Mouse (Mus musculus) liver, embryonic 12.5 days (tissue): Measurements from ENCODE around the gene Tubb5. TPM values are rescaled to one million over a fixed set of nuclear protein-coding genes. Genes with fewer than 3 reads are reported as not detected.

Experiments
- ATAC-seq: fragments of 200-750 bp; cut with Nextera tagmentation; 2 replicates; pipeline ENCODE4 v1.8.0; 2017; ENCODE audit warnings: moderate number of reproducible peaks, mild to moderate bottlenecking, moderate library complexity
- H3K27ac ChIP-seq: fragments of 300-500 bp; sonication (generic); 2 replicates; pipeline ENCODE4 v1.5.1; 2016; ENCODE audit warnings: mild to moderate bottlenecking
- H3K27me3 ChIP-seq: fragments of 300-500 bp; sonication (generic); replicated peaks from 2 replicates; pipeline ENCODE4 v1.6.1; 2016; ENCODE audit warnings: mild to moderate bottlenecking, moderate library complexity
- H3K36me3 ChIP-seq: fragments of 300-500 bp; sonication (generic); 2 replicates; pipeline ENCODE4 v1.6.1; 2016; ENCODE audit warnings: mild to moderate bottlenecking, moderate library complexity
- H3K4me1 ChIP-seq: fragments of 300-500 bp; sonication (generic); 2 replicates; pipeline ENCODE4 v1.6.1; 2016
- H3K4me2 ChIP-seq: fragments of 300-500 bp; sonication (generic); 2 replicates; pipeline ENCODE4 v1.6.1; 2016; ENCODE audit warnings: mild to moderate bottlenecking, moderate library complexity
- H3K4me3 ChIP-seq: fragments of 300-500 bp; sonication (generic); 2 replicates; pipeline ENCODE4 v1.5.1; 2016; ENCODE audit warnings: mild to moderate bottlenecking, moderate library complexity
- H3K9ac ChIP-seq: fragments of 300-500 bp; sonication (generic); 2 replicates; pipeline ENCODE4 v1.6.1; 2016; ENCODE audit warnings: mild to moderate bottlenecking, moderate library complexity
- H3K9me3 ChIP-seq: fragments of 300-500 bp; sonication (generic); replicated peaks from 2 replicates; pipeline ENCODE4 v1.6.1; 2016; ENCODE audit warnings: mild to moderate bottlenecking, moderate library complexity
- WGBS: fragments of 180-500 bp; shearing (Covaris S2); methylation state at CpG from one replicate; pipeline ENCODE4 v1.1.7; 2016; ENCODE audit not compliant: insufficient replicate concordance; 5-methylcytosine and 5-hydroxymethylcytosine counted together
- polyA plus RNA-seq: library from polyadenylated mRNA; unstranded; fragments of >200 nt; fragmentation: Nextera tagmentation; extraction: Ambion mirVana; gene quantifications from 2 replicates; pipeline ENCODE4 v1.2.1, GENCODE M21; 2016

Gene Tubb5
- polyA plus RNA-seq, 1 experiment from 2014 or later = 600 TPM

DNA sequence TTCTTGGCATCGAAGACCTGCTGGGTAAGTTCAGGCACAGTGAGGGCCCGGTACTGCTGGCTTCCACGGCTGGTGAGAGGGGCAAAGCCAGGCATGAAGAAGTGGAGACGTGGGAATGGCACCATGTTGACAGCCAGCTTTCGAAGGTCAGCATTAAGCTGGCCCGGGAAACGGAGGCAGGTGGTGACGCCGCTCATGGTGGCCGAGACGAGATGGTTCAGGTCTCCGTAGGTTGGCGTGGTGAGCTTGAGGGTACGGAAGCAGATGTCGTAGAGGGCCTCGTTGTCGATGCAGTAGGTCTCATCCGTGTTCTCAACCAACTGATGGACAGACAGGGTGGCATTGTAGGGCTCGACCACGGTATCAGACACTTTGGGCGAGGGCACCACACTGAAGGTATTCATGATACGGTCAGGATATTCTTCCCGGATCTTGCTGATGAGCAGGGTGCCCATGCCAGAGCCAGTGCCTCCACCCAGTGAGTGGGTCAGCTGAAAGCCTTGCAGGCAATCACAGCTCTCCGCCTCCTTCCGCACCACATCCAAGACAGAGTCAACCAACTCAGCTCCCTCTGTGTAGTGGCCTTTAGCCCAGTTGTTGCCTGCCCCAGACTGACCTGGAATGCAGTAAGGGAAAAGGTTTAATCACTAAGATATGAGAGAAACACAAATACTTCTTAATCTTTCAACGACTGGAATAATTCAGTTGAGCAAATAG lies 2.5 kb downstream of the Tubb5 start:
- H3K27me3 ChIP-seq = no peaks in the 10 kb centered on the region
- H3K27ac ChIP-seq = peak overlapping the region; percentile 96
- WGBS = 75% methylated on average over 26 of the region's 26 CpGs
- no peak for ATAC-seq
- peaks cover 72% of the 10 kb centered on the region for H3K4me1 ChIP-seq
- H3K9ac ChIP-seq = peak overlapping the region; percentile 94
- H3K36me3 ChIP-seq = peaks cover 62% of the 10 kb centered on the region
- peak overlapping the region; percentile 74 for H3K4me3 ChIP-seq
- no peaks in the 10 kb centered on the region for H3K9me3 ChIP-seq
- peak overlapping the region; percentile 83 for H3K4me2 ChIP-seq

- H3K4me3 ChIP-seq = peak overlapping the region; percentile 74
- H3K36me3 ChIP-seq = peaks cover 68% of the 10 kb centered on the region
- no peaks in the 10 kb centered on the region for H3K9me3 ChIP-seq
- 75% methylated on average over 26 of the region's 26 CpGs for WGBS
- H3K27ac ChIP-seq = peak overlapping the region; percentile 96
- peak overlapping the region; percentile 94 for H3K9ac ChIP-seq
- H3K4me2 ChIP-seq = peak overlapping the region; percentile 83
- H3K27me3 ChIP-seq = no peaks in the 10 kb centered on the region
- no peak for ATAC-seq
- H3K4me1 ChIP-seq = peaks cover 73% of the 10 kb centered on the region
These were observed 3.2 kb downstream of the Tubb5 start for GRCm38 (mm10) chr17:35834696-35835422.

DNA sequence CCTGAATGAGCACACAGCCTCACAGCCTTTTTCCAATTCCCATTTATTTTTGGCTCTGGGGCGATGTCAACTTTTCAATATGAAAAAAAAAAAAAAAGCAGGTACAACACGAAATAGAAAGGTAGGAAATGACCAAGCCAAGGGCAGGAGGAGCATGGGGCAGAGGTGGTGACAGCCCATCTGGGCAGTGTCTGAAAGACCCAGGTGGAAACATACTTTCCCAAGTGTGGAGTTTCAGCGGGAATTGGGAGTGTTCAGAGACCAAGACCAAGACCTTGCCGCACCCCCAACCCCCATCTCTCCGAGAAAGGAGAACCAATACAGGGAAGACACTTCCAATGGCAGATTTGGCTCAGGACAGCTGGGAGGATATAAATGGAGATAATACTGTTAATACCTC lies 4.2 kb downstream of the Tubb5 start:
- H3K4me3 ChIP-seq = no peak overlapping the region
- 46% methylated on average over 5 of the region's 5 CpGs for WGBS
- no peaks in the 10 kb centered on the region for H3K27me3 ChIP-seq
- peaks cover 68% of the 10 kb centered on the region for H3K36me3 ChIP-seq
- no peaks in the 10 kb centered on the region for H3K9me3 ChIP-seq
- peak overlapping the region; percentile 83; the same call in 1 of the 2 replicates for H3K4me2 ChIP-seq
- no peak for ATAC-seq
- H3K4me1 ChIP-seq = peaks cover 73% of the 10 kb centered on the region
- peak overlapping the region; percentile 96 for H3K27ac ChIP-seq
- H3K9ac ChIP-seq = 0 out of 2 replicates have a peak overlapping the region, but pooled peaks have one; percentile 15

GRCm38 (mm10) chr17:35833239-35833751 lies 4.8 kb downstream of the Tubb5 start:
- H3K27me3 ChIP-seq = no peaks in the 10 kb centered on the region
- peak overlapping the region; percentile 68 for H3K27ac ChIP-seq
- 0 out of 2 replicates have a peak overlapping the region, but pooled peaks have one; percentile 15 for H3K9ac ChIP-seq
- H3K9me3 ChIP-seq = no peaks in the 10 kb centered on the region
- no peak for ATAC-seq
- 19% methylated on average over 5 of the region's 5 CpGs for WGBS
- H3K4me1 ChIP-seq = peaks cover 67% of the 10 kb centered on the region
- H3K4me2 ChIP-seq = no peak overlapping the region
- no peak overlapping the region for H3K4me3 ChIP-seq
- peaks cover 72% of the 10 kb centered on the region for H3K36me3 ChIP-seq

DNA sequence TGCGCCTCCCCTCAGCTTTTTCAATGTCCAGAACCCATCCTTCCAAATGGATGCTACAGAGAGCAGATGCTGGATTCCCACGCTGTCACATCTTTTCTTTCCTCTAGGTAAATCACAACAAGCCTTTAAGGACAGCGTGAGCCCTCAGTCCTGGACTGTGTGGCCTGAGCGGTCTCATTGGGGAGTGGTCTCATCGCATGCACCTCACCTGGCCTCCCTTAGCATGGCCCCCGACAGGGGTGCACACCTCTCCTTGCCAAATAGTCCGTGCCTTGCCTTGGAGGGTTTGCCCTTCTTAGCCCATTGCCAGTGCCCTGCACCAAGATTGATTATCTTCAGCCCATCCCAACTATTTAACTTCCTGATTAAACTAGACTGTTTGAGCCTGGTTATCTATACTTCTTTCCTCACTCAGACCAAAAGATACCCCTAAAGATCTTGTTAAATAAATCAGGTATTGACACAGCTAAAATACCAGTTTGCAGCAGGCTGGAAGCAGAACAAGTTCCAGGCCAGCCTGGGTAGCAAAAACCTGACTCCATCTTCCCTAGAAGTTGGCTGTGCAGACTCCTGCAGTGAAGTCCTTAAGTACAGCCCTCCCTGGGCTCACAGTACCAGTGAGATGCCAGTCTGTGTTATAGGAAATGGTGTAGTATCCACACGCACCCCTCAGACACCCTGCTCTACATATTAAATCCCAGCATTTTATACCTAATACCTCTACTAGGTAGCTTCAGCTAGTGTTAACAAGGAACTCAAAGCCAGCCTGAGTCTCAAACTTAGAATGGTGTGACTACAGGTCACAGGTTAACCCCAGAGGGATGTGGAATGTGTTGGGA lies 5.5 kb downstream of the Tubb5 start:
- Histone ChIP-seq H3K4me2 (no peak overlapping the region), H3K9me3 (no peaks in the 10 kb centered on the region), H3K4me1 (peaks cover 67% of the 10 kb centered on the region), H3K27ac (peak overlapping the region; percentile 68), H3K9ac (no peak overlapping the region), H3K36me3 (peaks cover 79% of the 10 kb centered on the region), H3K27me3 (no peaks in the 10 kb centered on the region), H3K4me3 (no peak overlapping the region)
- WGBS = 67% methylated on average over 8 of the region's 8 CpGs
- ATAC-seq = no peak

- peaks cover 69% of the 10 kb centered on the region for H3K4me1 ChIP-seq
These were observed 8.4 kb downstream of the Tubb5 start for GRCm38 (mm10) chr17:35829737-35830136.

DNA sequence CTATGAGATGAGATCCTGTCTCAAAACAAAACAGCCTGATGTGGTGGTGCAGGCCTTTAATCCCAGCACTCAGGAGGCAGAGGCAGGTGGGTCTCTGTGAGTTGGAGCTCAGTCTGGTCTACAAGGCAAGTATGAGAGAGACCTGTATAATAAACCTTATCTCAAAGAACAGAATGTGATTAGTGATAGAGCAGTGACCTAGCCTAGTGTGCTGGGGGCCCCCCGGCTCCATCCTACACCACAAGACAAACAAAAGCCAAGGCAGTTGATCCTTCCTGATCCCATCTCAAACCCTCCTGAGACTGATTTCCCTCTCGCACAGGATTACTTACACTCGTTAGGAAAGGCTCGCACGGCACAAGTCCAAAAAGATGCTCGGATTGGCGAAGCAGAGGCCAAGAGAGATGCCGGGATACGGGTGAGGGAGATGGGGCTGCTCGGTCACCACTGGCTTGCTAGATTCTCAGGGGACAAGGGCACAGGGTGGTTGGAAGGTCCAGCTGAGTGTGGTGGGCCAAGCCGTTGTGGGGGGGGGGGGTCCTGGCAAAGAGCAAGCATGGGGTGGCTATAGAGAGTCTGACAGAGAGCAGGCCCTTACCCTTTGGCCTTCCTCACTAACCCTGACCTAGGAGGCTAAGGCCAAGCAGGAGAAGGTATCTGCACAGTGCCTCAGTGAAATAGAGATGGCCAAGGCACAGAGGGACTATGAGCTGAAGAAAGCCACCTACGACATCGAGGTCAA lies 12.8 kb downstream of the Tubb5 start:
- peaks cover 44% of the 10 kb centered on the region for H3K36me3 ChIP-seq
- H3K4me3 ChIP-seq = no peak overlapping the region
- peak overlapping the region; percentile 97 for H3K27ac ChIP-seq
- ATAC-seq = peak; percentile 18; the same call in 1 of the 2 replicates
- H3K27me3 ChIP-seq = no peaks in the 10 kb centered on the region
- 77% methylated on average over 13 of the region's 13 CpGs for WGBS
- H3K4me2 ChIP-seq = peak overlapping the region; percentile 95
- peaks cover 73% of the 10 kb centered on the region for H3K4me1 ChIP-seq
- H3K9ac ChIP-seq = peak overlapping the region; percentile 85; the same call in 1 of the 2 replicates
- no peaks in the 10 kb centered on the region for H3K9me3 ChIP-seq

More at GRCm38 (mm10) chr17:35829737-35830136, 8.4 kb downstream of the Tubb5 start:
- Histone ChIP-seq H3K9ac (peak overlapping the region; percentile 44; the same call in 1 of the 2 replicates), H3K4me3 (no peak overlapping the region), H3K27me3 (no peaks in the 10 kb centered on the region), H3K27ac (peak overlapping the region; percentile 43; the same call in 1 of the 2 replicates), H3K4me2 (peak overlapping the region; percentile 48), H3K9me3 (no peaks in the 10 kb centered on the region), H3K36me3 (peaks cover 86% of the 10 kb centered on the region)
- 4% methylated on average over 21 of the region's 21 CpGs for WGBS
- ATAC-seq = peak; percentile 70

DNA sequence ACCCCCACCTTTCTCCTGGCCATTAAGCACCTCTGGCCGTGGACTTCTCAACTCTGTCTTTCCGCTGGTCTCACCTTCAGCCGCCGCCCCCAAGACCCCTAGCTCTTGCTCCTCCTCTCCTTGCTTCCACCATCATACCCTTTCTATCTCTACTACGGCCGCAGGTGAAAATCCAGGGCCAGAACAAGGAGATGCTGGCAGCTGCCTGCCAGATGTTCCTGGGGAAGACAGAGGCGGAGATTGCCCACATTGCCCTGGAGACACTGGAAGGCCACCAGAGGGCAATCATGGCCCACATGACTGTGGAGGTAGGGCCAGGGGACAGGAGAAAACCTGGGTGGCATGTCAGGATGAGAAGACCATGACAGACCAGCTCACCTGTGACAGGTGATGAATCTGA lies 13.7 kb downstream of the Tubb5 start:
- 60% methylated on average over 7 of the region's 7 CpGs for WGBS

DNA sequence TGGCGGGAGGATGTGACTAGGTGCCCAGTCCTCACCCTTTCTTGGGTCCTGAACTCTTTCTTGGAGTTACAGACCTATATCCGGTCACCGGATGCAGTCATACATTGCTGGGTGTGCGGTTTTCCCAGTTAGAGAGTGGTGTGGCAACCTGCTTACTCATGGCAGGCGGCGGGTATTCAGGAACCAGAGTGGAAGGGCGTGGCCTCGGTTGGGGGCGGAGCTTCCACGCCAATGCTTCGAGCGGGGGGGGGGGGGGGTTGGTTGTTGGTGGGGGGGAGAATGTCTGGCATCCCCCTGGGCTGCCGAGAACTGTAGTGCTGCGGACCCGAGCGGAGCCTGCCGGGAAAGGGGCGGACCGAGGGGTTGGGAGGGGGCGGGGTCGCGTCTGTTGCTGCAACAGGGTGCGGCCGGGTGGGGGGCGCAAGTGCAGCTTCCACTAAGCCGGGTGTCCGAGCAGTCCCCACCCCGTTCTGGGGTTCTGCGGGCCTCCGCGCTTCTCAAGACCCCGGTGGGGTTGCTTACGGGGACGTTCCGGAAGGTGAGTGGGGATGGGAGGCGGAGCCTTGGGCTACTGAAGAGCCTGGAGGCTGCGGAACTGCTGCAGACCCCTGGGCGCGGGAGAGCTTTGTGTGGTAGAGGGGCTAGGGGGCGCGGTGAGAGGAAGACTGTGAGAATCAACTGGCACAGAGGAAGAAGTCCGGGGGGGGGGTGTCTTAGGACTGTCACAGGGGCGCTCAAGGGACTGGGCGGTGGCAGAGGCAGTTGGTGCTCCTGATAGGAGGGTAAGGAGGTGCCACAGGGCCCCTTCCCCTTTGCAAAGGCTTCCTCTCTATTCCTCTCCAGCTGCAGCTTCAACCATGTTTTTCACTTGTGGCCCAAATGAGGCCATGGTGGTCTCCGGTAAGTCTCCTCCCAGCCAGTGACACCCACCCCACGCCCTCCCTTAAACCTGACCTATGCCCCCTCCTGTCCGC lies 14.9 kb downstream of the Tubb5 start, which contains the start of gene Flot1:
Flot1 (plus strand) TSS at position 267 of the 974 bp plus-strand sequence.
- H3K4me3 ChIP-seq = peak within 1 kb of the TSS; percentile 81
- peak within 1 kb of the TSS; percentile 95 for H3K4me2 ChIP-seq
- H3K9ac ChIP-seq = peak within 1 kb of the TSS; percentile 85
- H3K9me3 ChIP-seq = no peaks in the 10 kb centered on the region
- H3K27ac ChIP-seq = peak within 1 kb of the TSS; percentile 97
- peaks cover 36% of the 10 kb centered on the region for H3K36me3 ChIP-seq
- peak; percentile 79 for ATAC-seq
- peaks cover 70% of the 10 kb centered on the region for H3K4me1 ChIP-seq
- no peaks in the 10 kb centered on the region for H3K27me3 ChIP-seq
- WGBS = under 1% methylated on average over 40 of the region's 47 CpGs

More for the DNA sequence above, 13.7 kb downstream of the Tubb5 start:
- no peak for ATAC-seq
- peaks cover 73% of the 10 kb centered on the region for H3K4me1 ChIP-seq
- peak overlapping the region; percentile 81 for H3K4me3 ChIP-seq
- no peaks in the 10 kb centered on the region for H3K27me3 ChIP-seq
- peaks cover 41% of the 10 kb centered on the region for H3K36me3 ChIP-seq
- H3K4me2 ChIP-seq = peak overlapping the region; percentile 95
- peak overlapping the region; percentile 97 for H3K27ac ChIP-seq
- H3K9ac ChIP-seq = peak overlapping the region; percentile 85
- no peaks in the 10 kb centered on the region for H3K9me3 ChIP-seq

DNA sequence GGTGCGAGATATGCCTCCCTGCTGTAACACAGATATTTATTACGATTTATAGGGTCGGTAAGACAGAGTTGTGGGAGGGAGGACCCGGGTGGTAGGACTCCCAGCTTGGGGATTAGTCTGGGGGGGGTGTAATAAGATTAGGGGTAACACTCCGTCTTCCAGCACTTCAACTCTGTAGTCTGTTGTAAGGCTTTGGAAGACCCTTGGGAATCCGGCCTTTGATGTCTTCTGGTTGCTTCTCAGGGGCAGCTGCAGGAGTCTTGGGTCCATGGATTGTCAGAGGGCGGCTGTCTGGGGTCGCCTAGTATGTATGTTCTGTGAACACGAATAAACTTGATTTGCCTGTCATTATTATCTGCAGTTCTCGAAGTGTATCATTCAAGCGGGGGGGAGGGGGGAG lies 15.5 kb downstream of the Tubb5 start:
- Histone ChIP-seq H3K4me2 (peak overlapping the region; percentile 95), H3K9me3 (no peaks in the 10 kb centered on the region), H3K36me3 (peaks cover 29% of the 10 kb centered on the region), H3K4me3 (peak overlapping the region; percentile 81), H3K4me1 (peaks cover 70% of the 10 kb centered on the region), H3K27me3 (no peaks in the 10 kb centered on the region), H3K9ac (peak overlapping the region; percentile 85), H3K27ac (peak overlapping the region; percentile 97)
- WGBS = 0% methylated on average over 11 of the region's 11 CpGs
- peak; percentile 0; the same call in 1 of the 2 replicates for ATAC-seq
